ENCODE assay signal across 13 mouse cellular contexts in the genomic region with DNA sequence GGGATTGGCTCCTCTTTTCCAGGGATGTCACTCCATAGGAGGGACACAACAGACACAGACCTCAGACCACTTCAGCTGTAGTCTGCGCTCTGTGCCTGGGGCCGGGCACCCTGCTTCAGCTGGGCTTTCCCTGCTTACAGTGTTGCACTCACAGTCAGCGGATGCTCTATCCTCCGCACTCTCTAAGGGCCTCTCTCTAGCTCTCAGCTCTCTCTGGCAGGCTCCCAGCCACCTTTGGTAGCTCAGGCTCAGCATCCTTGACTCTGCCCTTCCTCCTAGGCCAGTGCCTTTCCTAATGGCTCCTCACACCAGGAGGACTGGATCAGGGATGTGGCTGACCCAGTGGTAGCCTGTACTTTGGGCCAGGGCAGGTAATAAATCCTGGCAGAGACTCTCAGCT. TPM values are rescaled to one million over a fixed set of nuclear protein-coding genes. Genes with fewer than 3 reads are reported as not detected.
A peak's percentile ranks its signal among the peaks of the same experiment; 100 is the strongest.
DNase-seq lines count a peak whose midpoint lies in the region; ATAC-seq and TF ChIP-seq lines count a peak whose summit lies in the region.
"Had no signal": no experiment of that assay in that cellular context is flagged by ENCODE, and none has a peak within 500 bp of the region (broad histone marks: within the 10 kb centered on the region; RNA-seq: fewer than 3 reads in every experiment).

No protein-coding gene starts in this region.

- no peak overlapping the region for H3K27ac ChIP-seq in forebrain, embryonic 13.5 days
- H3K27ac ChIP-seq in forebrain, embryonic 11.5 days (ENCODE audit: low read depth, low read length) = no peak overlapping the region
- H3K27ac ChIP-seq in liver, adult 2 months (replicated peaks; ENCODE audit: insufficient read depth, low read depth, low read length) = peak overlapping the region; percentile 53
- H3K27ac ChIP-seq in heart, embryonic 15.5 days = peak overlapping the region; percentile 76
- H3K27ac ChIP-seq in liver, embryonic 11.5 days (ENCODE audit: low read depth, low read length) = peak overlapping the region; percentile 3; the same call in 1 of the 2 replicates
- no peak overlapping the region for H3K27ac ChIP-seq in layer of hippocampus, adult 2 months

- peaks cover 3% of the 10 kb centered on the region; the same call in 1 of the 2 replicates for H3K27me3 ChIP-seq in forebrain, embryonic 13.5 days
- H3K27me3 ChIP-seq in forebrain, embryonic 11.5 days (ENCODE audit: control insufficient read depth, insufficient read depth, low read length) = no peaks in the 10 kb centered on the region
- H3K27me3 ChIP-seq in liver, adult 2 months (ENCODE audit: control insufficient read depth, insufficient read depth, low read length) = no peaks in the 10 kb centered on the region
- no peaks in the 10 kb centered on the region for H3K27me3 ChIP-seq in heart, embryonic 15.5 days
- no peaks in the 10 kb centered on the region for H3K27me3 ChIP-seq in liver, embryonic 11.5 days (replicated peaks; ENCODE audit: control insufficient read depth, insufficient read depth, low read length)

- 81% methylated on average over 4 of the region's 4 CpGs for WGBS in forebrain, embryonic 13.5 days
- 79% methylated on average over 4 of the region's 4 CpGs for WGBS in forebrain, embryonic 11.5 days
- WGBS in liver, adult 2 months = 80% methylated on average over 4 of the region's 4 CpGs
- WGBS in heart, embryonic 15.5 days = 50% methylated on average over 4 of the region's 4 CpGs
- WGBS in liver, embryonic 11.5 days = 77% methylated on average over 4 of the region's 4 CpGs

- no peaks in the 10 kb centered on the region for H3K79me2 ChIP-seq in liver, adult 2 months (ENCODE audit: control insufficient read depth, insufficient read depth, low read length)

- H3K4me1 ChIP-seq in forebrain, embryonic 13.5 days = peaks cover 3% of the 10 kb centered on the region; the same call in 1 of the 2 replicates
- H3K4me1 ChIP-seq in forebrain, embryonic 11.5 days (replicated peaks; ENCODE audit: control insufficient read depth, insufficient read depth, low read length) = no peaks in the 10 kb centered on the region
- H3K4me1 ChIP-seq in liver, adult 2 months (ENCODE audit: control insufficient read depth, insufficient read depth, low read length) = peaks cover 9% of the 10 kb centered on the region; the same call in 1 of the 2 replicates
- peaks cover 62% of the 10 kb centered on the region for H3K4me1 ChIP-seq in heart, embryonic 15.5 days (replicated peaks)
- H3K4me1 ChIP-seq in liver, embryonic 11.5 days (replicated peaks; ENCODE audit: control insufficient read depth, insufficient read depth, low read length) = peaks cover 25% of the 10 kb centered on the region

- no peaks in the 10 kb centered on the region for H3K9me3 ChIP-seq in forebrain, embryonic 13.5 days (replicated peaks)
- H3K9me3 ChIP-seq in forebrain, embryonic 11.5 days (ENCODE audit: control insufficient read depth, low read length) = no peaks in the 10 kb centered on the region
- H3K9me3 ChIP-seq in heart, embryonic 15.5 days (replicated peaks) = no peaks in the 10 kb centered on the region
- no peaks in the 10 kb centered on the region for H3K9me3 ChIP-seq in liver, embryonic 11.5 days (ENCODE audit: control insufficient read depth, low read length)

- H3K36me3 ChIP-seq in forebrain, embryonic 13.5 days (ENCODE audit: poor library complexity, severe bottlenecking) = no peaks in the 10 kb centered on the region
- H3K36me3 ChIP-seq in forebrain, embryonic 11.5 days (ENCODE audit: control insufficient read depth, insufficient read depth, low read length) = no peaks in the 10 kb centered on the region
- no peaks in the 10 kb centered on the region for H3K36me3 ChIP-seq in liver, adult 2 months (ENCODE audit: control insufficient read depth, insufficient read depth, low read length)
- H3K36me3 ChIP-seq in heart, embryonic 15.5 days = no peaks in the 10 kb centered on the region
- H3K36me3 ChIP-seq in liver, embryonic 11.5 days (ENCODE audit: control insufficient read depth, insufficient read depth, low read length) = no peaks in the 10 kb centered on the region

- H3K4me2 ChIP-seq in forebrain, embryonic 13.5 days = no peak overlapping the region
- no peak overlapping the region for H3K4me2 ChIP-seq in forebrain, embryonic 11.5 days (ENCODE audit: low read depth, low read length, severe bottlenecking)
- H3K4me2 ChIP-seq in heart, embryonic 15.5 days = peak overlapping the region; percentile 74
- no peak overlapping the region for H3K4me2 ChIP-seq in liver, embryonic 11.5 days

- DNase-seq in forebrain, embryonic 11.5 days (ENCODE audit: low spot score) = no peak
- DNase-seq in liver, adult 2 months (ENCODE audit: extremely low read depth, low read depth, low spot score) = no peak
- no peak for DNase-seq in liver
- DNase-seq in liver, embryonic 11.5 days (ENCODE audit: low spot score) = no peak
- no peak for DNase-seq in layer of hippocampus, adult 2 months (ENCODE audit: low spot score in 2 of 2)
- DNase-seq in ovary, adult 18-20 months (ENCODE audit: low spot score) = no peak
- DNase-seq: adrenal gland, adult 2 months; cerebellum, adult 18-20 months; gastrocnemius, postnatal 14 days had no signal

- no peak for ATAC-seq in forebrain, embryonic 13.5 days
- ATAC-seq in forebrain, embryonic 11.5 days (replicated peaks; ENCODE audit: low FRiP score) = no peak
- no peak for ATAC-seq in heart, embryonic 15.5 days (replicated peaks; ENCODE audit: insufficient number of reproducible peaks, insufficient read depth, low FRiP score, low read depth)
- ATAC-seq in liver, embryonic 11.5 days (replicated peaks; ENCODE audit: low FRiP score) = no peak

- peak overlapping the region; percentile 9; the same call in 1 of the 2 replicates for H3K9ac ChIP-seq in forebrain, embryonic 13.5 days
- H3K9ac ChIP-seq in forebrain, embryonic 11.5 days (ENCODE audit: low read length) = no peak overlapping the region
- no peak overlapping the region for H3K9ac ChIP-seq in liver, adult 2 months (ENCODE audit: low read depth, low read length)
- H3K9ac ChIP-seq in heart, embryonic 15.5 days = peak overlapping the region; percentile 38; the same call in 1 of the 2 replicates
- H3K9ac ChIP-seq in liver, embryonic 11.5 days (ENCODE audit: low read depth, low read length) = no peak overlapping the region

- TF ChIP-seq POLR2A in liver, adult 2 months (IDR thresholded peaks at IDR 0.05; ENCODE audit: extremely low read depth, insufficient read depth, low read length) = no peak

- no peak for TF ChIP-seq CTCF in liver, adult 2 months (IDR thresholded peaks at IDR 0.05; ENCODE audit: low read depth, low read length)
- no peak for TF ChIP-seq CTCF in layer of hippocampus, adult 2 months (conservative IDR thresholded peaks at IDR 0.05)

- no peak overlapping the region for H3K4me3 ChIP-seq in forebrain, embryonic 13.5 days
- H3K4me3 ChIP-seq in forebrain, embryonic 11.5 days (ENCODE audit: low read depth, low read length) = no peak overlapping the region
- no peak overlapping the region for H3K4me3 ChIP-seq in liver, adult 2 months (ENCODE audit: insufficient read depth, low read depth, low read length)
- H3K4me3 ChIP-seq in heart, embryonic 15.5 days = no peak overlapping the region
- no peak overlapping the region for H3K4me3 ChIP-seq in liver, embryonic 11.5 days (ENCODE audit: low read depth, low read length)
- H3K4me3 ChIP-seq in layer of hippocampus, adult 2 months = no peak overlapping the region

RNA-seq across cellular contexts. Expression of a gene that starts 8.9 kb away (rescaled TPM):
- polyA plus RNA-seq in forebrain, embryonic 13.5 days (2015; fragmentation: Nextera tagmentation; extraction: Ambion mirVana) = 1.6 and 2.5 TPM in 2 replicates
- polyA plus RNA-seq in forebrain, embryonic 11.5 days (2014; fragmentation: Nextera tagmentation; extraction: Ambion mirVana) = 2.1 and 2.3 TPM in 2 replicates
- total RNA-seq in liver, adult 2 months (2014; rRNA removed) = not detected in 2 replicates
- not detected in 2 replicates for polyA plus RNA-seq in liver, adult 2 months (2012; rRNA removed)
- 0.16 TPM in 1 of 2 replicates, not detected in the other for polyA plus RNA-seq in heart, embryonic 15.5 days (2015; fragmentation: Nextera tagmentation; extraction: Ambion mirVana)
- polyA plus RNA-seq in liver, embryonic 11.5 days (2014; fragmentation: Nextera tagmentation; extraction: Ambion mirVana) = 0.22 TPM in 1 of 2 replicates, not detected in the other
- 1 to 10 TPM; 1.4 to 2.9 TPM for total RNA-seq in layer of hippocampus, adult 2 months (2021)
- total RNA-seq: adrenal gland, adult 2 months; gastrocnemius, postnatal 14 days; MEL; neutrophil, adult 5-6 weeks had no signal
- polyA plus RNA-seq: adrenal gland, adult 2 months had no signal

RNA-seq across cellular contexts. Expression of a gene that starts 11.1 kb away (rescaled TPM):
- polyA plus RNA-seq in forebrain, embryonic 13.5 days (2015; fragmentation: Nextera tagmentation; extraction: Ambion mirVana) = 23.5 and 29.2 TPM in 2 replicates
- 33.2 and 33.7 TPM in 2 replicates for polyA plus RNA-seq in forebrain, embryonic 11.5 days (2014; fragmentation: Nextera tagmentation; extraction: Ambion mirVana)
- total RNA-seq in liver, adult 2 months (2014; rRNA removed) = 2.2 and 3.2 TPM in 2 replicates
- 7.5 and 10.4 TPM in 2 replicates for polyA plus RNA-seq in liver, adult 2 months (2012; rRNA removed)
- 25.7 and 33.4 TPM in 2 replicates for polyA plus RNA-seq in heart, embryonic 15.5 days (2015; fragmentation: Nextera tagmentation; extraction: Ambion mirVana)
- polyA plus RNA-seq in liver, embryonic 11.5 days (2014; fragmentation: Nextera tagmentation; extraction: Ambion mirVana) = 13.4 and 14.2 TPM in 2 replicates
- total RNA-seq in layer of hippocampus, adult 2 months (2021) = 10 to 100 TPM; 18.9 to 20.1 TPM

RNA-seq across cellular contexts. Expression of a gene that starts 19.0 kb away (rescaled TPM):
- polyA plus RNA-seq in forebrain, embryonic 13.5 days (2015; fragmentation: Nextera tagmentation; extraction: Ambion mirVana) = 90.3 and 99.9 TPM in 2 replicates
- 79.2 and 95.7 TPM in 2 replicates for polyA plus RNA-seq in forebrain, embryonic 11.5 days (2014; fragmentation: Nextera tagmentation; extraction: Ambion mirVana)
- 19.5 and 27.3 TPM in 2 replicates for total RNA-seq in liver, adult 2 months (2014; rRNA removed)
- 46.6 and 63.7 TPM in 2 replicates for polyA plus RNA-seq in liver, adult 2 months (2012; rRNA removed)
- 45.5 and 66.6 TPM in 2 replicates for polyA plus RNA-seq in heart, embryonic 15.5 days (2015; fragmentation: Nextera tagmentation; extraction: Ambion mirVana)
- polyA plus RNA-seq in liver, embryonic 11.5 days (2014; fragmentation: Nextera tagmentation; extraction: Ambion mirVana) = 83.4 and 84.5 TPM in 2 replicates
- total RNA-seq in layer of hippocampus, adult 2 months (2021) = 100 to 1,000 TPM; 115 to 121 TPM

RNA-seq across cellular contexts. Expression of a gene that starts 25.1 kb away (rescaled TPM):
- polyA plus RNA-seq in forebrain, embryonic 13.5 days (2015; fragmentation: Nextera tagmentation; extraction: Ambion mirVana) = 55.8 and 62.2 TPM in 2 replicates
- polyA plus RNA-seq in forebrain, embryonic 11.5 days (2014; fragmentation: Nextera tagmentation; extraction: Ambion mirVana) = 56.8 and 68.3 TPM in 2 replicates
- total RNA-seq in liver, adult 2 months (2014; rRNA removed) = 26.6 and 35.6 TPM in 2 replicates
- 72.6 and 77.4 TPM in 2 replicates for polyA plus RNA-seq in liver, adult 2 months (2012; rRNA removed)
- polyA plus RNA-seq in heart, embryonic 15.5 days (2015; fragmentation: Nextera tagmentation; extraction: Ambion mirVana) = 31.2 and 41.1 TPM in 2 replicates
- 57.2 and 60.5 TPM in 2 replicates for polyA plus RNA-seq in liver, embryonic 11.5 days (2014; fragmentation: Nextera tagmentation; extraction: Ambion mirVana)
- 10 to 100 TPM; 30.3 to 32.3 TPM for total RNA-seq in layer of hippocampus, adult 2 months (2021)

RNA-seq across cellular contexts. Expression of a gene that starts 28.0 kb away (rescaled TPM):
- polyA plus RNA-seq in forebrain, embryonic 13.5 days (2015; fragmentation: Nextera tagmentation; extraction: Ambion mirVana) = 14.2 and 15.7 TPM in 2 replicates
- 21.9 and 22.3 TPM in 2 replicates for polyA plus RNA-seq in forebrain, embryonic 11.5 days (2014; fragmentation: Nextera tagmentation; extraction: Ambion mirVana)
- total RNA-seq in liver, adult 2 months (2014; rRNA removed) = 158 and 175 TPM in 2 replicates
- 414 and 481 TPM in 2 replicates for polyA plus RNA-seq in liver, adult 2 months (2012; rRNA removed)
- polyA plus RNA-seq in heart, embryonic 15.5 days (2015; fragmentation: Nextera tagmentation; extraction: Ambion mirVana) = 13.8 and 19.7 TPM in 2 replicates
- 46.2 and 47.1 TPM in 2 replicates for polyA plus RNA-seq in liver, embryonic 11.5 days (2014; fragmentation: Nextera tagmentation; extraction: Ambion mirVana)
- 10 to 100 TPM; 10.7 to 14.6 TPM for total RNA-seq in layer of hippocampus, adult 2 months (2021)

Comparison
In these comparisons a context has a peak if more than half of its experiments do, and no peak if none do; other contexts are left out.
1. H3K9ac ChIP-seq: peak in forebrain, embryonic 13.5 days (single experiment) and heart, embryonic 15.5 days (single experiment); none in forebrain, embryonic 11.5 days (single experiment), liver, adult 2 months (single experiment) and liver, embryonic 11.5 days (single experiment).
2. H3K27ac ChIP-seq: peak in liver, adult 2 months (single experiment), heart, embryonic 15.5 days (single experiment) and liver, embryonic 11.5 days (single experiment); none in forebrain, embryonic 13.5 days (single experiment), forebrain, embryonic 11.5 days (single experiment) and layer of hippocampus, adult 2 months (single experiment).